Mouse (Mus musculus): Measurements from ENCODE around the gene Tfap2e.

Gene Tfap2e

GRCm38 (mm10) chr4:126736001-126736414, at the start of gene Tfap2e:
Gene Tfap2e (minus strand): TSS chr4:126736240.
- no peak for DNase-seq (ENCODE audit: low read depth, low spot score)

- DNase-seq (ENCODE audit: low read depth, low spot score) = no peak
Measured at GRCm38 (mm10) chr4:126782996-126783395, 47.0 kb upstream of the Tfap2e start.

GRCm38 (mm10) chr4:126782512-126782911, 46.5 kb upstream of the Tfap2e start:
- DNase-seq (ENCODE audit: low read depth, low spot score) = no peak

GRCm38 (mm10) chr4:126781871-126782270, 45.8 kb upstream of the Tfap2e start:
- no peak for DNase-seq (ENCODE audit: low read depth, low spot score)

- no peak for DNase-seq (ENCODE audit: low read depth, low spot score)
Measured at GRCm38 (mm10) chr4:126779826-126780775, 44.1 kb upstream of the Tfap2e start.

GRCm38 (mm10) chr4:126779148-126779581, 43.1 kb upstream of the Tfap2e start:
- no peak for DNase-seq (ENCODE audit: low read depth, low spot score)

GRCm38 (mm10) chr4:126775182-126775581, 39.1 kb upstream of the Tfap2e start:
- DNase-seq (ENCODE audit: low read depth, low spot score) = no peak

- no peak for DNase-seq (ENCODE audit: low read depth, low spot score)
Measured at GRCm38 (mm10) chr4:126773871-126774270, 37.8 kb upstream of the Tfap2e start.

- no peak for DNase-seq (ENCODE audit: low read depth, low spot score)
Measured at GRCm38 (mm10) chr4:126770831-126771230, 34.8 kb upstream of the Tfap2e start.

GRCm38 (mm10) chr4:126769800-126770563, 33.9 kb upstream of the Tfap2e start:
- no peak for DNase-seq (ENCODE audit: low read depth, low spot score)

GRCm38 (mm10) chr4:126763483-126763882, 27.4 kb upstream of the Tfap2e start:
- no peak for DNase-seq (ENCODE audit: low read depth, low spot score)

- DNase-seq (ENCODE audit: low read depth, low spot score) = no peak
Measured at GRCm38 (mm10) chr4:126762586-126763359, 26.7 kb upstream of the Tfap2e start.

- DNase-seq (ENCODE audit: low read depth, low spot score) = no peak
Measured at GRCm38 (mm10) chr4:126759435-126759834, 23.4 kb upstream of the Tfap2e start.

GRCm38 (mm10) chr4:126758299-126758698, 22.3 kb upstream of the Tfap2e start:
- DNase-seq (ENCODE audit: low read depth, low spot score) = no peak

GRCm38 (mm10) chr4:126756766-126757165, 20.7 kb upstream of the Tfap2e start:
- no peak for DNase-seq (ENCODE audit: low read depth, low spot score)

- DNase-seq (ENCODE audit: low read depth, low spot score) = no peak
Measured at GRCm38 (mm10) chr4:126754736-126755374, 18.8 kb upstream of the Tfap2e start.

- no peak for DNase-seq (ENCODE audit: low read depth, low spot score)
Measured at GRCm38 (mm10) chr4:126754231-126754611, 18.2 kb upstream of the Tfap2e start.

- DNase-seq (ENCODE audit: low read depth, low spot score) = peak; percentile 95
Measured at GRCm38 (mm10) chr4:126753268-126754230, 17.5 kb upstream of the Tfap2e start, which contains the start of the genes Ncdn and AU040320. Gene Ncdn (minus strand): TSS chr4:126753438. Gene AU040320 (plus strand): TSS chr4:126753544.

GRCm38 (mm10) chr4:126752608-126753141, 16.6 kb upstream of the Tfap2e start:
- DNase-seq (ENCODE audit: low read depth, low spot score) = no peak
